ENCODE assay signal across 8 mouse cellular contexts in genomic region chr11:78165761-78166109, GRCm38 (mm10). TPM values are rescaled to one million over a fixed set of nuclear protein-coding genes. Genes with fewer than 3 reads are reported as not detected.
A peak's percentile ranks its signal among the peaks of the same experiment; 100 is the strongest.
DNase-seq lines count a peak whose midpoint lies in the region; ATAC-seq and TF ChIP-seq lines count a peak whose summit lies in the region.

No protein-coding gene starts in this region.

- H3K4me2 ChIP-seq in kidney, postnatal 0 days (ENCODE audit: low read length), result peak overlapping the region; percentile 90

- peaks cover 8% of the 10 kb centered on the region for H3K36me3 ChIP-seq in kidney, postnatal 0 days (ENCODE audit: insufficient read depth, low read length)

- 0 out of 2 replicates have a peak overlapping the region, but pooled peaks have one; percentile 1 for H3K27ac ChIP-seq in bone marrow macrophage, adult 2 months (ENCODE audit: insufficient read depth, low read depth, low read length)
- peak overlapping the region; percentile 98 for H3K27ac ChIP-seq in kidney, postnatal 0 days

- no peaks in the 10 kb centered on the region for H3K9me3 ChIP-seq in kidney, postnatal 0 days (replicated peaks; ENCODE audit: low read length)

- H3K27me3 ChIP-seq in kidney, postnatal 0 days (ENCODE audit: insufficient read depth, low read length), result no peaks in the 10 kb centered on the region

- H3K9ac ChIP-seq in kidney, postnatal 0 days (ENCODE audit: low read depth, low read length), result peak overlapping the region; percentile 93; the same call in 1 of the 2 replicates

- ATAC-seq in kidney, postnatal 0 days (replicated peaks; ENCODE audit: low FRiP score, low read depth), result peak; percentile 6; the same call in 1 of the 2 replicates

- TF ChIP-seq CTCF in bone marrow macrophage, adult 2 months (IDR thresholded peaks at IDR 0.05; ENCODE audit: low read depth, low read length), result no peak
- TF ChIP-seq CTCF in kidney, postnatal 0 days (IDR thresholded peaks at IDR 0.05; ENCODE audit: low read depth), result no peak

- 2% methylated on average over 16 of the region's 16 CpGs for WGBS in kidney, postnatal 0 days

- no peak for TF ChIP-seq POLR2A in bone marrow macrophage, adult 2 months (IDR thresholded peaks at IDR 0.05; ENCODE audit: borderline replicate concordance, low read depth, low read length)

- H3K4me3 ChIP-seq in bone marrow macrophage, adult 2 months (ENCODE audit: insufficient read depth, low read length), result peak overlapping the region; percentile 66
- peak overlapping the region; percentile 95 for H3K4me3 ChIP-seq in kidney, postnatal 0 days (replicated peaks; ENCODE audit: low read depth, low read length)

- peak; percentile 57 for DNase-seq in left cerebral cortex, postnatal 4 days
- DNase-seq in left cerebral cortex, adult 8-10 months (ENCODE audit: low spot score in 2 of 2), result no peak
- peak; percentile 58 for DNase-seq in gastrocnemius, postnatal 14 days
- peak; percentile 67 for DNase-seq in kidney, postnatal 0 days (ENCODE audit: low spot score)
- DNase-seq in lung, postnatal 4 days, result peak; percentile 80 to 89
- DNase-seq in urinary bladder, postnatal 25 days (ENCODE audit: low spot score), result peak; percentile 58
- no peak for DNase-seq in frontal cortex, postnatal 25 days (ENCODE audit: low spot score in 2 of 2)

- H3K4me1 ChIP-seq in bone marrow macrophage, adult 2 months (ENCODE audit: control insufficient read depth, insufficient read depth, low read length), result peaks cover 12% of the 10 kb centered on the region
- H3K4me1 ChIP-seq in kidney, postnatal 0 days (replicated peaks; ENCODE audit: insufficient read depth, low read length), result peaks cover 28% of the 10 kb centered on the region

- intact Hi-C loops in left cerebral cortex, postnatal 4 days (cut with DNase I), result no loop called here
- intact Hi-C loops in gastrocnemius, postnatal 14 days (cut with DNase I; ENCODE audit: low total_unique reads), result no loop called here

RNA-seq across cellular contexts. Expression of gene Traf4, which starts 0.3 kb away (rescaled TPM):
- 10 to 100 TPM; 74.4 to 79.6 TPM for total RNA-seq in left cerebral cortex, postnatal 4 days (2021)
- 1 to 10 TPM; 5.9 to 9.4 (median 9.0) TPM for total RNA-seq in left cerebral cortex, adult 8-10 months (2022)
- polyA plus RNA-seq in bone marrow macrophage, adult 2 months (2012; ENCODE audit: insufficient read depth, insufficient read length, missing spikeins), result 0.68 TPM in 1 of 2 replicates, not detected in the other
- total RNA-seq in gastrocnemius, postnatal 14 days (2021), result 10 to 100 TPM in 1 of 2 experiments, 1 to 10 TPM in 1; 7.6 to 10.2 TPM
- 79.2 and 79.6 TPM in 2 replicates for polyA plus RNA-seq in kidney, postnatal 0 days (2015; fragmentation: Nextera tagmentation; extraction: Ambion mirVana)

RNA-seq across cellular contexts. Expression of gene Nek8, which starts 10.7 kb away (rescaled TPM):
- 1 to 10 TPM; 6.0 to 6.5 TPM for total RNA-seq in left cerebral cortex, postnatal 4 days (2021)
- total RNA-seq in left cerebral cortex, adult 8-10 months (2022), result 1 to 10 TPM; 2.0 to 4.3 (median 2.8) TPM
- 4.8 and 5.2 TPM in 2 replicates for polyA plus RNA-seq in bone marrow macrophage, adult 2 months (2012; ENCODE audit: insufficient read depth, insufficient read length, missing spikeins)
- total RNA-seq in gastrocnemius, postnatal 14 days (2021), result 1 to 10 TPM; 1.4 to 2.1 TPM
- 18.2 and 19.9 TPM in 2 replicates for polyA plus RNA-seq in kidney, postnatal 0 days (2015; fragmentation: Nextera tagmentation; extraction: Ambion mirVana)

RNA-seq across cellular contexts. Expression of gene Tlcd1, which starts 10.8 kb away (rescaled TPM):
- total RNA-seq in left cerebral cortex, postnatal 4 days (2021), result 10 to 100 TPM; 15.4 to 17.3 TPM
- 10 to 100 TPM; 24.8 to 34.9 (median 28.4) TPM for total RNA-seq in left cerebral cortex, adult 8-10 months (2022)
- polyA plus RNA-seq in bone marrow macrophage, adult 2 months (2012; ENCODE audit: insufficient read depth, insufficient read length, missing spikeins), result 2.2 and 2.5 TPM in 2 replicates
- total RNA-seq in gastrocnemius, postnatal 14 days (2021), result 1 to 10 TPM; 3.5 to 4.4 TPM
- 43.4 and 46.6 TPM in 2 replicates for polyA plus RNA-seq in kidney, postnatal 0 days (2015; fragmentation: Nextera tagmentation; extraction: Ambion mirVana)

RNA-seq across cellular contexts. Expression of gene Rpl23a, which starts 17.6 kb away (rescaled TPM):
- 1,000 to 10,000 TPM; 1,093 to 1,122 TPM for total RNA-seq in left cerebral cortex, postnatal 4 days (2021)
- 100 to 1,000 TPM; 678 to 790 (median 743) TPM for total RNA-seq in left cerebral cortex, adult 8-10 months (2022)
- polyA plus RNA-seq in bone marrow macrophage, adult 2 months (2012; ENCODE audit: insufficient read depth, insufficient read length, missing spikeins), result 867 and 1,013 TPM in 2 replicates
- 1,000 to 10,000 TPM; 1,019 to 1,174 TPM for total RNA-seq in gastrocnemius, postnatal 14 days (2021)
- 1,409 and 1,636 TPM in 2 replicates for polyA plus RNA-seq in kidney, postnatal 0 days (2015; fragmentation: Nextera tagmentation; extraction: Ambion mirVana)

RNA-seq across cellular contexts. Expression of gene Rab34, which starts 22.5 kb away (rescaled TPM):
- 10 to 100 TPM; 53.4 to 55.9 TPM for total RNA-seq in left cerebral cortex, postnatal 4 days (2021)
- total RNA-seq in left cerebral cortex, adult 8-10 months (2022), result 10 to 100 TPM; 23.9 to 29.6 (median 26.2) TPM
- 28.8 and 30.5 TPM in 2 replicates for polyA plus RNA-seq in bone marrow macrophage, adult 2 months (2012; ENCODE audit: insufficient read depth, insufficient read length, missing spikeins)
- total RNA-seq in gastrocnemius, postnatal 14 days (2021), result 10 to 100 TPM; 10.2 to 14.1 TPM
- polyA plus RNA-seq in kidney, postnatal 0 days (2015; fragmentation: Nextera tagmentation; extraction: Ambion mirVana), result 129 and 131 TPM in 2 replicates

Comparison
In these comparisons a context has a peak if more than half of its experiments do, and no peak if none do; other contexts are left out.
1. DNase-seq: peak in left cerebral cortex, postnatal 4 days (single experiment), gastrocnemius, postnatal 14 days (single experiment), kidney, postnatal 0 days (single experiment), lung, postnatal 4 days (2 of 2) and urinary bladder, postnatal 25 days (single experiment); none in left cerebral cortex, adult 8-10 months (0 of 2) and frontal cortex, postnatal 25 days (0 of 2).
2. RNA of gene Traf4, which starts 0.3 kb away (total RNA-seq): 74.4 to 79.6 TPM in left cerebral cortex, postnatal 4 days; 7.6 to 10.2 TPM in gastrocnemius, postnatal 14 days and 5.9 to 9.4 TPM in left cerebral cortex, adult 8-10 months; every median in the first group is over 4 times any median in the second.